ENCODE assay signal across 17 mouse cellular contexts in the genomic region with DNA sequence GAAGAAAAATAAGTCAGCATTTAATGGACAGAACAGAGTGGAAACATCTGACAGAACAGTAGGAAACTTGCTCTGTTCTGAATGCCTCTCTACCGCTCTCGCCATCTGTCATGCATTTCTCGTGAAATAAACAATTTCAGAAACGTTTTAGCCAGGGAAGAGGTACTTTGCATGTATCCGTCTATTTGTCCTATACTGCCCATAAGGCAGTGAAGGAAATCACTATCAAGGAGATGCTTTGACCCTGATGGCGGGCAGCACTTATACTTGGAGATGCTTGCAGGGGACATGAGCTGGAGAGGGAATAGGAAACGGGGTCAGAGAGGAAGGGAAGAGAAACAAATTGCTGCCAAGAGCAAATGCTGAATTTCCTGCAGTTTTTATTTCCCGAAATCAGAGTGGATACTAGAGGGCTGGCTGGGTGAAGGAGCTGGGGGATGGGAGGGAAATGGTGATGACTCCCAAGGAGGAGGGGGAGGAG. TPM values are rescaled to one million over a fixed set of nuclear protein-coding genes. Genes with fewer than 3 reads are reported as not detected.
DNase-seq lines count a peak whose midpoint lies in the region; ATAC-seq lines count a peak whose summit lies in the region.
"Had no signal": no experiment of that assay in that cellular context is flagged by ENCODE, and none has a peak within 500 bp of the region (broad histone marks: within the 10 kb centered on the region; RNA-seq: fewer than 3 reads in every experiment).

No protein-coding gene starts in this region.

- WGBS in forebrain, embryonic 16.5 days = 58% methylated on average over 8 of the region's 8 CpGs
- WGBS in forebrain, embryonic 12.5 days = 80% methylated on average over 8 of the region's 8 CpGs

- no peak overlapping the region for H3K9ac ChIP-seq in forebrain, embryonic 16.5 days (replicated peaks; ENCODE audit: low read depth, low read length)
- no peak overlapping the region for H3K9ac ChIP-seq in forebrain, embryonic 12.5 days
- H3K9ac ChIP-seq: heart, embryonic 12.5 days; hindbrain, embryonic 14.5 days; midbrain, embryonic 12.5 days; neural tube, embryonic 12.5 days; stomach, embryonic 15.5 days had no signal

- H3K27me3 ChIP-seq in forebrain, embryonic 16.5 days (replicated peaks; ENCODE audit: control insufficient read depth, insufficient read depth, low read length) = no peaks in the 10 kb centered on the region
- H3K27me3 ChIP-seq in forebrain, embryonic 12.5 days = no peaks in the 10 kb centered on the region
- H3K27me3 ChIP-seq: heart, embryonic 12.5 days; midbrain, embryonic 12.5 days; neural tube, embryonic 12.5 days; stomach, embryonic 15.5 days had no signal

- peak overlapping the region; percentile 69 for H3K27ac ChIP-seq in forebrain, embryonic 16.5 days (ENCODE audit: low read length)
- H3K27ac ChIP-seq in forebrain, embryonic 12.5 days = no peak overlapping the region
- H3K27ac ChIP-seq: gastrocnemius, adult 2 months; hindbrain, embryonic 14.5 days; midbrain, embryonic 12.5 days; neural tube, embryonic 12.5 days; stomach, embryonic 15.5 days had no signal

- DNase-seq in kidney, postnatal 10 days = peak; percentile 41
- no peak for DNase-seq in kidney, adult 9 months
- peak; percentile 26 for DNase-seq in brain, embryonic 18.5 days (ENCODE audit: low read depth, low spot score)
- DNase-seq in cerebellum, postnatal 25 days = peak; percentile 71 to 72
- DNase-seq in adrenal gland, postnatal 4 days (ENCODE audit: low spot score in 2 of 2) = no peak
- DNase-seq: gastrocnemius, adult 2 months; liver; right cerebral cortex, postnatal 14 days had no signal

- peak overlapping the region; percentile 25; the same call in 1 of the 2 replicates for H3K4me2 ChIP-seq in forebrain, embryonic 16.5 days (ENCODE audit: low read length)
- H3K4me2 ChIP-seq in forebrain, embryonic 12.5 days = no peak overlapping the region
- H3K4me2 ChIP-seq: heart, embryonic 12.5 days; hindbrain, embryonic 14.5 days; midbrain, embryonic 12.5 days; neural tube, embryonic 12.5 days; stomach, embryonic 15.5 days had no signal

- ATAC-seq in forebrain, embryonic 16.5 days = no peak
- ATAC-seq in forebrain, embryonic 12.5 days (ENCODE audit: low FRiP score) = no peak
- ATAC-seq in megakaryocyte progenitor cell, adult 5-6 weeks (replicated peaks; ENCODE audit: poor library complexity) = no peak

- no peaks in the 10 kb centered on the region for H3K36me3 ChIP-seq in forebrain, embryonic 16.5 days (ENCODE audit: control insufficient read depth, insufficient read depth)
- no peaks in the 10 kb centered on the region for H3K36me3 ChIP-seq in forebrain, embryonic 12.5 days (replicated peaks)
- H3K36me3 ChIP-seq: heart, embryonic 12.5 days; midbrain, embryonic 12.5 days; neural tube, embryonic 12.5 days; stomach, embryonic 15.5 days had no signal

- no peak overlapping the region for H3K4me3 ChIP-seq in forebrain, embryonic 16.5 days (replicated peaks; ENCODE audit: low read length)
- H3K4me3 ChIP-seq in forebrain, embryonic 12.5 days (replicated peaks) = no peak overlapping the region
- H3K4me3 ChIP-seq: gastrocnemius, adult 2 months; heart, embryonic 12.5 days; midbrain, embryonic 12.5 days; neural tube, embryonic 12.5 days; stomach, embryonic 15.5 days had no signal

- no peaks in the 10 kb centered on the region for H3K4me1 ChIP-seq in forebrain, embryonic 16.5 days (replicated peaks; ENCODE audit: control insufficient read depth, insufficient read depth, low read length)
- H3K4me1 ChIP-seq in forebrain, embryonic 12.5 days = no peaks in the 10 kb centered on the region
- H3K4me1 ChIP-seq: heart, embryonic 12.5 days; midbrain, embryonic 12.5 days; neural tube, embryonic 12.5 days had no signal

- peaks cover 6% of the 10 kb centered on the region; the same call in 1 of the 2 replicates for H3K9me3 ChIP-seq in forebrain, embryonic 16.5 days (ENCODE audit: control insufficient read depth, low read length)
- H3K9me3 ChIP-seq in forebrain, embryonic 12.5 days = no peaks in the 10 kb centered on the region
- H3K9me3 ChIP-seq: stomach, embryonic 15.5 days had no signal

RNA-seq across cellular contexts. Expression of a gene that starts 37.5 kb away (rescaled TPM):
- 72.1 and 78.0 TPM in 2 replicates for polyA plus RNA-seq in forebrain, embryonic 16.5 days (2015; fragmentation: Nextera tagmentation; extraction: Ambion mirVana)
- 29.2 and 30.9 TPM in 2 replicates for polyA plus RNA-seq in forebrain, embryonic 12.5 days (2016; fragmentation: Nextera tagmentation; extraction: Ambion mirVana)
- total RNA-seq in adrenal gland, postnatal 4 days (2021) = 10 to 100 TPM; 21.6 to 24.4 TPM
- total RNA-seq in megakaryocyte progenitor cell, adult 5-6 weeks (2015) = 11.7 and 23.6 TPM in 2 replicates
- 8.8 and 9.6 TPM in 2 replicates for total RNA-seq in megakaryocyte progenitor cell, adult 5-6 weeks (2017)
- total RNA-seq: MEL had no signal

RNA-seq across cellular contexts. Expression of a gene that starts 59.6 kb away (rescaled TPM):
- 31.0 and 36.3 TPM in 2 replicates for polyA plus RNA-seq in forebrain, embryonic 16.5 days (2015; fragmentation: Nextera tagmentation; extraction: Ambion mirVana)
- polyA plus RNA-seq in forebrain, embryonic 12.5 days (2016; fragmentation: Nextera tagmentation; extraction: Ambion mirVana) = 4.5 and 5.2 TPM in 2 replicates
- 10 to 100 TPM; 23.3 to 26.6 TPM for total RNA-seq in adrenal gland, postnatal 4 days (2021)
- total RNA-seq in megakaryocyte progenitor cell, adult 5-6 weeks (2015) = 1.2 and 2.0 TPM in 2 replicates
- total RNA-seq in megakaryocyte progenitor cell, adult 5-6 weeks (2017) = 0.57 and 1.6 TPM in 2 replicates
- total RNA-seq: MEL had no signal

Comparison
In these comparisons a context has a peak if more than half of its experiments do, and no peak if none do; other contexts are left out.
1. DNase-seq: peak in kidney, postnatal 10 days (single experiment), brain, embryonic 18.5 days (single experiment) and cerebellum, postnatal 25 days (2 of 2); none in kidney, adult 9 months (single experiment) and adrenal gland, postnatal 4 days (0 of 2).
2. RNA of a gene that starts 59.6 kb away (total RNA-seq): 23.3 to 26.6 TPM in adrenal gland, postnatal 4 days; 0.57 to 2.0 TPM in megakaryocyte progenitor cell, adult 5-6 weeks; every median in the first group is over 4 times any median in the second.